Mouse (Mus musculus) CD8-positive naive resting alpha-beta T cell, adult 2 months (primary cell): ENCODE measurements at regions not wholly inside any gene's neighbourhood (a gene's known extent, or its start where the extent isn't known, plus 50 kb on each side); places are given as distances from the start of the nearest gene placed in this dataset.

Experiments used
- DNase-seq, 2 experiments: peaks; one replicate each; pipeline ENCODE4 v3.0.0; 2022; ENCODE audit warnings: low read depth in 2 of 2, low spot score in 2 of 2

GRCm38 (mm10) chr1:157014532-157015497, 75.4 kb upstream of the Ralgps2 start:
- no peak for DNase-seq

GRCm38 (mm10) chr1:157013669-157014048, 74.2 kb upstream of the Ralgps2 start:
- DNase-seq = no peak

DNA sequence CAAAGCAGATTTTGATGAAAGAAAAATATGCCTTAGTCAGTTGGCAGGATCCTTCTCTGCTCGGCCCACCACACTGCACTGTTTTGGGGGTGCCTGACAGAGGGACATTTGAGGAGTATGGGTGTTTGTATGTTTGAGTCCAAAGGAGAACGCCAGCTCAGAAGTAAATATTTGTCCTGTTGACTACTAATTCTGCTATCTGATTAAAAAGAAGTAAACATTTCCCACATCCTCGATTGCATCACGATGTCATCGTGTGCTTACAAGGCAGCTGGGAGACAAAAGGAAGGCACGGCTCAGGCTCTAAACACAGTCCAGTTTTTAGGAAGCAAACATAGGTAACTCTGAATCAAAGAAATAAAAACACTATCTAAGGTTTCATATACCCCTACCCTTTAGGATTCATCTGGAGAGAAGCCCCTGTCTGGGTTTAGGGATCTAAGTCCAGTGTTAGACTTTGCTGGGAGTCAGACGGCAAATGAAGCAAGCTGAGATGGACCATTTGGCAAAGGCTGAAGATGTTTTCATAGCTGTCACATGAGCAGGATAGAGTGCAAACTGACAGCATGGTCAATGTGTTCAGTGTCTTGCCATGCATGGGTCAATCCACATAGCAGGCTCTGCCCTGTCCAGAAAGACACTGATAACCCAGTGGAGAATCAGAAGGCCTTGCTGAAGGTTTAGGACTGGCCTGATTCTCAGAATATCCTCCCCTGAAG, 73.7 kb upstream of the Ralgps2 start:
- DNase-seq = no peak

- DNase-seq = no peak
Measured at GRCm38 (mm10) chr1:157011226-157011625, 71.8 kb upstream of the Ralgps2 start.

DNA sequence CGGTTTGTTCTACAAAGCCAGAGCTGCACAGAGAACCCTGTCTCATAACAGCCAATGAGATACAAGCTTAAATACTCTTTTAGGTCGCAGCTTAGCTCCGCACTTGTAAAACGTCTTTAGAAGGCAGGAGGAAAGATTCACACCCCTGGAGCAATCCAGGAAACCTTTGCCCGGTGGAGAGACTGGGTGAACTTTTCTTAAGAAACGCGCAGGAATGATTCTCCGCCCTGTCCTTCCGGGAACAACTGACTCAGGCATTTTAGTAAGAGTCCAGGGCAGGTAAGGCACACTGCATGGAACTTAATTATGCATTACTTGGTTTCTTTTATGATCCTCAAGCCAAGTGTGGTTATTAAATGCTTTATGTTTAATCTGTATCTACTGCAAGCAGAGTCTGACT, 70.0 kb upstream of the Ralgps2 start:
- DNase-seq = no peak

DNA sequence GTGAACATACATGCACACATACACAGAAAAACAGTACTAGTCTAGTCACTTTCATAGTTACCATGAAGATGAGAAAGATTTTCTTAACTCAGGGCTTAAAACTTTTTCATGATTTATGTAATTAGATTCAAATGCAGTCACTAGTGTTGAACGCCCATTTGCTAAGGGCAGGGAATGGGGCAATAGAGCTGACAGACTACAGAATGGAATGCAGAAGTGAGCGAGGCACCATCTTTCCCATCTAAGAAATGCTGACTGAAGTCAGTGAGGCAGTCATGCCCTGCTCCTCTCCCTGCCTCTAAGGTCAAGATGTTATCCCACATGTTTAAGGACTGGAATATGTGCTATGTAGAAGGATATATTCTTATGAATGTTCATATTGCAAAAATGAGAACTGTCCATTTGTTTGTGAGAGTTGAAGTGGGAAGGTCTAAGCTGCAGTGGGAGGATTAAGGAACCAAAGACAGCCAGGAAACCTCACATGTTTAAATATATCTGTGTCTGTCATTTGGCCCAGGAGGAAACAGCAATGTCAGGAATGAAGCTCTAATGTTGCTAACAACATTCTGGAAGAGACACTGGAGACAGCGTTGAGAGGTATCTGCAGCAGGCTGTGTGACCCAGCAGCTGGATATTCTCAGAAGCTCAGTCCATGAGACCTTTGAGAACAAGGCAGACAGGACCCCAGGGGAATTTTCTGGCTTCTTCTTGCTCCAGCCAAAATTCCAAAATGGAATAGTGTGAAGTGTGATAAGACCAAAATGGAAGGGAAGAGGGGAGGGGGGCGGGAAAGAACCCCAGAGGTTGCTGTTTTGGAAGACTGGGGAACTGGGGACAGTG, 68.7 kb upstream of the Ralgps2 start:
- DNase-seq = no peak

DNA sequence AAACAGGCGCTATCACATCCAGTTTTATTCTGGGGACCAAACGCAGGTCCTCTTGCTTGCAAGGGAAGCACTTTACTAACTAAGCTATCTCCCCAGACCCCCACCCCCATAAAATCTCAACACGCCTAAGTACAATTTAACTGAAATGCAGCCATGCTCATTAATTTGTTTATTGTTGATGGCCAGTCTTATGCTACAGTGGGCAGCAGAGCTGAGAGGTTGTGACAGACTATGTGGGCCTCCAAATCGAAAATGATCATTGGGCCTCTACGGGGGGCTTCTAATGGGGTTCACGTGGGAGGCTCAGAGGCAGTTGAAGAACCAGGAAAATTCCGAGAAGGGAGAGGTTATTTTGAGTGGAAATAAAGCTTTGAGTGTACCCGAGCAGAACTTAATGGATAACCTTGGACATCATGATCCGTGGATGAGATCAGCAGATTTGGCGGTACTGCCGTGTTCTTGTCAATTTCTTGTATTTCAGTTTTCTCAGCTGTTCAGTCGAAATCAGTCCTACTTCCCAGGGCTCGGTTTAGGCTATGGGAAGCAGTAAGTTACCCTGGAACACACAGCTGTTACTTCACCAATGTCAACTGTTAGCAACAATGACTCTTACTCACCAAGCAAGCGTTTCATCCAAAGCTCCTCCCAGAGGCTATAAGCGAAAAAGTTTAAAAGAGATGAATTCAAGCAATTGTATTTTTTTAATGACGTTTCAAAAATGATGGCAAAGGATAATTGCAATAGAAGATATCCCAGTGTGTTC, 65.1 kb upstream of the Ralgps2 start:
- DNase-seq = no peak

DNA sequence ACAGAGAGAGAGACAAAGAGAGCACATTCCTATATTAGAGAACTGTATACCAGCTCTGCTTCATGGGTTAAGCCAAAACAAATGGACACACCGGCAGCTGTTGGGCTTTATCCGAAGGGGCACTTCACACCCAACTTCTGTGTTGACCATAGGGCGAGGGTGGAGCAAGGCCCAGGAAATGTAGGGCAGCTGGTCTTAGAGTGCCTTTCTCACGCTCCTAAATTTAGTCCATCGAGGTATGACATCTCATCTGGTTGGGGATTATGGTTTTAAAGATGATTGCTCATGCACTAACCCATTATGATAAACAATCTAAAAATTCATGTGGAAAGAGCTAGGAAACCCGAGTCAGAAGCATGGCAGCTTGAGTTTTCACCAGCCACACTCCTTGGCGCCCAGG, 63.6 kb upstream of the Ralgps2 start:
- DNase-seq = no peak

DNA sequence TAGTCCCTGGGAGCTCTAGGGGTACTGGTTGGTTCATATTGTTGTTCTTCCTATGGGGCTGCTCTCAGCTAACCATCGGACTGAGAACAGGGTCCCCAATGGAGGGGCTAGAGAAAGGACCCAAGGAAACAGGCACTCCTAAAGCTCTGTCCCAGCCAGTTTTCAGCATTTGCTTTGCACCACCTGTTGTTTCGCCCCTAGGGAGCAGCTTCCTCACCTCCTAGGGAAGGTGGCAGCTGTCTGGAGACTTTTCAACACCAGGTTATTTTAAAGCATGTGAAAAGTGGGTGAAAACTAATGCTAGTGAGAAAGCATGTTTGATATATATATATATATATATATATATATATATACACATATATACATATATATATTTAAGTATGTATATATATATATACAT, 62.8 kb upstream of the Ralgps2 start:
- no peak for DNase-seq

- DNase-seq = no peak
Measured at GRCm38 (mm10) chr1:157001008-157001660, 61.7 kb upstream of the Ralgps2 start.

GRCm38 (mm10) chr1:156999947-157000346, 60.5 kb upstream of the Ralgps2 start:
- no peak for DNase-seq

- DNase-seq = no peak
Measured at GRCm38 (mm10) chr1:156999272-156999671, 59.8 kb upstream of the Ralgps2 start.

GRCm38 (mm10) chr1:156997476-156998305, 58.3 kb upstream of the Ralgps2 start:
- DNase-seq = no peak

DNA sequence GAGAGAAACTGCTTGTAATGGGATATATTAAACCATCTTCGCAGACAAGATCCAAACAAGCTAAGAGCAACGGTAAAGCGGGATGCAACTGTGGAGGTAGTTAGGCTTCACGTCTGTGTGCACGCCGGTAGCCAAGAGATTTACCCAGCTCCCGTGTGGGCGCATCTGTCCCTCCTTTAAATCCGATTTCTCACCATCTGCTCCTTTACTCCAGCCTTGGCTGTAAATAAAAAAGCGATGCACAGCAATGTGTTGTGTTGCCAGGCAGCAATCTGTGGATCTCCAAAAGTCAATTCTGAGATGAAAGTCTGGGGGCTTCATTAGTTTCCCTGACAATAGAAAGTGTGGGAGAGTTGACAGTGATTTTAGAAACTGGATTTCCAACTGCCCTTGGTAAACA, 57.6 kb upstream of the Ralgps2 start:
- no peak for DNase-seq

DNA sequence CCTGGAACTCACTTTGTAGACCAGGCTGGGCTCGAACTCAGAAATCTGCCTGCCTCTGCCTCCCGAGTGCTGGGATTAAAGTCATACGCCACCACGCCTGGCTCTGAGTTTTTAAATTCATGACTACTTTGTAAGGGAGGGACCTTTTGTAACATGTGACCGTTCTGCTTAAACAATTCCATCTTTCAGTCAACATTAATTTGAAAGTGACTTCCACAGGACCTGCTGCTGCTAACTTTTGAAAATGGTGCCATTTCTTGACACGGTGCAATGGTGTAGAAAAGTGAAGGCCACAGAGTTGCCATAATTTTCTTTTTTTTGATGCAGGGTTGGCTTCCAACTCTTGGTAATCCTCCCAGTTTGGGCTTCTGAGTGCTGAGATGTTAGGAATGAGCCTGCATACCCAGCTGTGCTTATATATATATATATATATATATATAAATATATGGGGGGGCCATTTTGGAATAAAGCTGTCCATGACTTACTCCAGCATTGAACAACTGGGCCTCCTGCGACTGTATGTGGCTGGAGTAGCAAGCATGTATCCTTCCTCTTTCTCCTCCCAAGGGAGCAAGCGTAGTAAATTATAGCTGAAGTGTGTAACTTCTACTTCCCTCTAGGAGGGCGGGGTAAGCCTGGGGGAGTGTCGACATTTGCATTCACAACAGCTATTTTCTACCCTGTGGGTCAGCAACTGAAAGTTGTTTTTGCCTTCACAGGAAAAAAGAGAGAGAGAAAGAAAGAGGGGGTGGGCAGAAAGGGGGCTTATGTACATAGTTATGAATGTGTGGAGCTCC, 56.9 kb upstream of the Ralgps2 start:
- DNase-seq = no peak

DNA sequence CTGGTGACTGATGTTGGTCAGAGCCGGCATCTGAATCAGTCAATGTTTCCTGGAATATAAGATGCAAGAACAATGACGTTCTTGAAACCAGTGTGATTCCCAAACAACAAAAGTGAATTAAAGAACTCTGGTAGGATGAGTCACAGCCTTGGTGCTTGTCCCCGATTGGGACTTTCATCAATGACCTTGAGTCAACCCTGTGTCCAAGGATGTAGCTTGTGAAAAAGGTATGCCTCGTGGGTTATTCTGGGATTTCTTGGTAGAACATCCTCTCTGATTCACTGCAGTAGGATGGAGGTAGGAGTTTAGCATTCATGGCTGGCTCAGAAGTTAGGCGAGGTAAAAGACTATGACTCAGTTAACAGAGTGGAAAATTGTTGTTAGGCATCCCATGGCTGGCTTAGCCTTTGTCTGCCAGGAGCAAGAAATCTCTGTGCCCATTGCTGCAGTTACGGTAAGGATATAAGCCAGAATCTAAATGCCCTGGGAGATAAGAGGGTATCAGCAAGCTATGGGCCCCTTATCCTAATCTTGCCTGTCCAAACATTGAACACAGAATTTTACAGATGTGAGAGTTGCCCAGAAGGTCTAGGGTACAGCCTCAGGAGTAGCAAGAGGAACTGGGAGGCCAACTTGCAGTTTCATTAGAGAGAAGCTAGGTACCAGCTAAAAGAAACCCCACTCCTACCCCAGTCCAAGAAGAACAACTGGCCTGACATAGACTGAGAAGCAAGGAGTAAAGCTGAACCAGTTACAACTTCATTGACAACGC, 55.9 kb upstream of the Ralgps2 start:
- DNase-seq = no peak

GRCm38 (mm10) chr1:156994644-156995016, 55.2 kb upstream of the Ralgps2 start:
- DNase-seq = no peak
